Mouse (Mus musculus) heart, postnatal 25 days (tissue): ENCODE measurements at regions not wholly inside any gene's neighbourhood (a gene's known extent, or its start where the extent isn't known, plus 50 kb on each side); places are given as distances from the start of the nearest gene placed in this dataset.

Source experiments
- DNase-seq: peaks from one replicate; pipeline ENCODE4 v3.0.0; 2022; ENCODE audit warnings: low spot score
- intact Hi-C: fragments of 180-260 bp; cut with DNase I; formaldehyde crosslinking; loops from one replicate; pipeline ENCODE4 v1.15.1; 2025

GRCm38 (mm10) chr12:12882931-12883553, 58.7 kb downstream of the Mycn start:
- intact Hi-C loops: no loop called here
- DNase-seq: no peak

DNA sequence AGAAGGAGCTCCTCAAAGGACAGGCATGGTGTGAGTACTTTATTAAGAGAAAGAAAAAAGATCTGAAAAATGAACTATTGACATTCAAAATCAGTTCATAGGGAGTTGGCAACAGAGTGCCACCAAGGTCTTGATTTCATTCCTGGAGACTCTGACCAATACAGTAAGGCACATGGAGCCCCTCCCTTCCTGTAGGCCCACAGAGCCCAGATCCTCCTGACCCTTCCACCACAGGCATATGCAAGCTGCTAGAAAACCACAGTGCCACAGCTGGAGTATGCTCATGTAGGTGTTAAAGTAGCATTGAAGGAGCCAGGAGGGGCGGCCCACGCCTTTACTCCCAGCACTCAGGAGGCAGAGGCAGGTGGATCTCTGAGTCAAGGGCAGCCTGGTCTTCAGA, 63.7 kb downstream of the Mycn start:
- no peak for DNase-seq
- intact Hi-C loops: no loop called here

GRCm38 (mm10) chr12:12877539-12877938, 64.2 kb downstream of the Mycn start:
- no peak for DNase-seq

GRCm38 (mm10) chr12:12875976-12876745, 65.6 kb downstream of the Mycn start:
- intact Hi-C loops: no loop called here
- no peak for DNase-seq

More at GRCm38 (mm10) chr12:12877539-12877938, 64.2 kb downstream of the Mycn start:
- intact Hi-C loops: no loop called here

DNA sequence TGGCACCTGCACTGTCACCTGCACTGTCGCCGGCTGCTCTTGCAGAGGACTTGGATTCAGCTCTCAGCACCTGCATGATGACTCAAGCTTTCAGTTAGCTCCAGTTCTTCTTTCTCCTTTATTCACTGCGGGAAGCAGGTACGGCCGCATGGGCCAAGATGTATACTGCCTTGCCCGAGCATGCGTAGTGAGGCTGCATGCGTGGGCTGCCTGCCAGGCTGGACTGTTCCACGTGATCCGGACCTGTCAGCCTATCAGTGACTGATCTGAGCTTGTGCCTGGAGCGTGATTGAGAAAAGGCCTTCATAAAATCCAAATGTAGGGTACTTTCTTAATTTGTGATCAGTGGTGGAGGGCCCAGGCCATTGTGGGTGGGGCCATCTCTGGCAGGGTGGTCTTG, 68.2 kb downstream of the Mycn start:
- DNase-seq: no peak
- intact Hi-C loops: no loop called here

- DNase-seq: no peak
Measured at GRCm38 (mm10) chr12:12872974-12873373, 68.7 kb downstream of the Mycn start.

GRCm38 (mm10) chr12:12871272-12871671, 70.4 kb downstream of the Mycn start:
- no peak for DNase-seq
- intact Hi-C loops: no loop called here

More at GRCm38 (mm10) chr12:12872974-12873373, 68.7 kb downstream of the Mycn start:
- intact Hi-C loops: no loop called here

- intact Hi-C loops: no loop called here
- no peak for DNase-seq
Measured at GRCm38 (mm10) chr12:12866590-12866989, 75.1 kb downstream of the Mycn start.

DNA sequence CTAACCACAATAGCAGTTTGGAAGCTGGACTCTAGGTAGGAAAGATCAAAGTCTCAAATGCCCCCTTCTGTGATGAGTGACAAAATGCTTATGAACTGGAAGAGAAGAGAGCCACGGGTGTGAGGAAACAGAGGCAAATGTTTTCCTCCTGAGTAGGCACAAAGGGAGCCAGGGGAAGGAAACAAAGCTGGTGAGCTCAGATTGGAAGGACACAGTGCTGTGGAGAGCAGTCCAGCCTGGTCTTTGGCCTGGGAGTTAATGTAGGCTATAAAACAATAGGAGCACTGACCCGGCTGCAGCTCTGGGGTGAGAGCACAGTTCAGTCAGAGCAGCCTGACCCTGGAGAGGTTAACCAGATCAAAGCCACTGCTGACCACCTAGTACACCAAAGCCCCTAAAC, 91.0 kb downstream of the Mycn start:
- intact Hi-C loops: no loop called here
- DNase-seq: no peak

GRCm38 (mm10) chr12:12846716-12847115, 95.0 kb downstream of the Mycn start:
- DNase-seq: no peak
- intact Hi-C loops: no loop called here

GRCm38 (mm10) chr12:12842247-12842957, 99.3 kb downstream of the Mycn start:
- DNase-seq: no peak
- intact Hi-C loops: loop anchor here (5.0 kb wide), 1 partner anchor 35 kb away; no protein-coding TSS in a partner anchor

- intact Hi-C loops: loop anchor here (5.0 kb wide), 1 partner anchor 34 kb away; no protein-coding TSS in a partner anchor
- DNase-seq: no peak
Measured at GRCm38 (mm10) chr12:12841385-12842238, 100.1 kb downstream of the Mycn start.

- intact Hi-C loops: loop anchor here (5.0 kb wide), 1 partner anchor 34 kb away; no protein-coding TSS in a partner anchor
Measured at GRCm38 (mm10) chr12:12840661-12841384, 100.9 kb downstream of the Mycn start.

GRCm38 (mm10) chr12:12837775-12838174, 103.9 kb downstream of the Mycn start:
- intact Hi-C loops: no loop called here
- DNase-seq: no peak

More at GRCm38 (mm10) chr12:12840661-12841384, 100.9 kb downstream of the Mycn start:
- DNase-seq: no peak

DNA sequence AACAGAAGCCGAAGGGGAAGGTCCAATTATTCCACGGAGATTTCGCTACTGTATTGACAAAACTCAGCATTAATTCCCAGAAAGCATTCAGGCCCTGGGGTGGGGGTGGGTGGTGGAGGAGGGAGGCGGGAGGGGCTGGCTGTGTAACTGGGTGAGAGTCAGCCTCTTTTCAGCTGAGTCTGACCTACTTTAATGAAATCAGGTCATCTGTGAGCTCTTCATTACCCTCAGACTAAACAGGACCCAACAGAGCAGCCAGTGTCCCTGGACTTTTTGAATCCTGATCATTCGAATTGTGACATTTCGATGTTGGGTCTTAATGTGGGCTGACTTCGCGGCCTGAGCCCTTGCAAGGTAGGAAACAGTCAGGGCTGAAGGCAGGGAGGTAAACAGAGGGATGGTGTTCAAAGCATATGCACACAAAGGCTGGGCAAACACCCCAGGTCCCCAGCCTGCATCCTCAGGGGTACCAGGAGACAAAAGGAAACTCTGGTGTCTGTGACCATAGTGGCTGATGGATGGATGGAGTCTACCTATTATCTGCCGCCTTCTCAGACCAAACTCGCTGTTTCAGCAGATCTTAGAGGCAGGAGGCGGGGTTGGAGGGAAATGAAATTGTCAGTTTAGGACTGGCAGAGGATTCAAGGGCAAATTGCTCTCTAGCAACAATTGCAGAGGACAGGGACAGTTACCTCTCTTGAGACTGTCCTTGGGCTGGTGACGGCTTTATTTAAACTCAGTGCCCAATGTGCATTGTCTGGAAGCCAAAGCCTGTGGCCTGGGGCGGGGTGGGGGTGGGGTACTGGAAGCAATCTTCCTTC, 113.7 kb downstream of the Mycn start:
- DNase-seq: no peak

DNA sequence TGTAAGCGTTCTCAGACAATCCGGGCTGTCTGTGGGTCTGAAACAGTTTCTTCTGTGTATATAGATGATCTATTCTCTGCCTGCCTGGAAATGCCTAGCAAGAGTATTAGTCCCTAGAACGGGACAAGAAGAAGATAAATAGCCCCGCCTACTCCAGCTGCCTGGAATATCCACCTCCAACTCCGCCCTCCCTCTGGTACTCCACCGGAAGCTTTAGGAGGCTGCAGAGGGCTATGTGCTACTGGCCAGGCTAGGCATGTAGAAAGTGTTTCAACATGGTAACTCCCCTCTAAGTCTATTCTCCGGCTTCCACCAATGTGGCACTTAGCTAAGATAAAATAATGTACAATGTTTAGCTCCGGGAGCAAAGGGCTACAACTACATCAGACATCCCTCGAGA, 114.3 kb downstream of the Mycn start:
- intact Hi-C loops: loop anchor here (10.0 kb wide), 1 partner anchor 323 kb away; no protein-coding TSS in a partner anchor

More for the DNA sequence above, 113.7 kb downstream of the Mycn start:
- intact Hi-C loops: loop anchor here (10.0 kb wide), 1 partner anchor 323 kb away; no protein-coding TSS in a partner anchor

GRCm38 (mm10) chr12:12826431-12826830, 115.3 kb downstream of the Mycn start:
- DNase-seq: no peak
- intact Hi-C loops: loop anchor here (10.0 kb wide), 1 partner anchor 322 kb away; no protein-coding TSS in a partner anchor

More for the DNA sequence above, 114.3 kb downstream of the Mycn start:
- no peak for DNase-seq

- no peak for DNase-seq
- intact Hi-C loops: loop anchor here (10.0 kb wide), 1 partner anchor 321 kb away; no protein-coding TSS in a partner anchor
Measured at GRCm38 (mm10) chr12:12825842-12826241, 115.9 kb downstream of the Mycn start.
